Mouse (Mus musculus) heart, embryonic 15.5 days (tissue): ENCODE results near the gene Nfu1. TPM values are rescaled to one million over a fixed set of nuclear protein-coding genes. Genes with fewer than 3 reads are reported as not detected.

ENCODE experiments used
- ATAC-seq: fragments of 200-750 bp; cut with Nextera tagmentation; replicated peaks from 2 replicates; pipeline ENCODE4 v1.8.0; 2017; ENCODE audit warnings: low read depth, moderate TSS enrichment; ENCODE audit not compliant: insufficient number of reproducible peaks, insufficient read depth, low FRiP score
- H3K27ac ChIP-seq: fragments of 300-500 bp; sonication (generic); 2 replicates; pipeline ENCODE4 v1.5.1; 2015; ENCODE audit warnings: mild to moderate bottlenecking, inconsistent platforms
- H3K27me3 ChIP-seq: fragments of 300-500 bp; sonication (generic); 2 replicates; pipeline ENCODE4 v1.6.1; 2015; ENCODE audit warnings: inconsistent platforms
- H3K36me3 ChIP-seq: fragments of 300-500 bp; sonication (generic); 2 replicates; pipeline ENCODE4 v1.6.1; 2015; ENCODE audit warnings: mild to moderate bottlenecking, inconsistent platforms
- H3K4me1 ChIP-seq: fragments of 300-500 bp; sonication (generic); replicated peaks from 2 replicates; pipeline ENCODE4 v1.6.1; 2015; ENCODE audit warnings: inconsistent platforms
- H3K4me2 ChIP-seq: fragments of 300-500 bp; sonication (generic); 2 replicates; pipeline ENCODE4 v1.6.1; 2015; ENCODE audit warnings: inconsistent platforms, mild to moderate bottlenecking, moderate library complexity
- H3K4me3 ChIP-seq: fragments of 300-500 bp; sonication (generic); 2 replicates; pipeline ENCODE4 v1.5.1; 2015; ENCODE audit warnings: mild to moderate bottlenecking, inconsistent platforms
- H3K9ac ChIP-seq: fragments of 300-500 bp; sonication (generic); 2 replicates; pipeline ENCODE4 v1.6.1; 2015; ENCODE audit warnings: mild to moderate bottlenecking, inconsistent platforms
- H3K9me3 ChIP-seq: fragments of 300-500 bp; sonication (generic); replicated peaks from 2 replicates; pipeline ENCODE4 v1.6.1; 2016; ENCODE audit warnings: inconsistent platforms
- WGBS: fragments of 180-500 bp; shearing (Covaris S2); methylation state at CpG from one replicate; pipeline ENCODE4 v1.1.7; 2015; ENCODE audit warnings: mixed read lengths; 5-methylcytosine and 5-hydroxymethylcytosine counted together
- polyA plus RNA-seq: library from polyadenylated mRNA; unstranded; fragments of >200 nt; fragmentation: Nextera tagmentation; extraction: Ambion mirVana; gene quantifications from 2 replicates; pipeline ENCODE4 v1.2.1, GENCODE M21; 2015

Nfu1 gene
- polyA plus RNA-seq, 1 experiment from 2014 or later, result 97.4 TPM

- Histone ChIP-seq H3K36me3 (peaks cover 38% of the 10 kb centered on the region), H3K4me1 (peaks cover 7% of the 10 kb centered on the region; the same call in 1 of the 2 replicates), H3K27ac (no peak overlapping the region), H3K9ac (no peak overlapping the region), H3K4me3 (no peak overlapping the region), H3K27me3 (no peaks in the 10 kb centered on the region), H3K9me3 (no peaks in the 10 kb centered on the region), H3K4me2 (no peak overlapping the region)
- peak; percentile 62; the same call in 1 of the 2 replicates for ATAC-seq
- 36% methylated on average over 3 of the region's 3 CpGs for WGBS
Observed at GRCm38 (mm10) chr6:87075092-87075685, 66.2 kb downstream of the Nfu1 start.

Other genes starting within 250 kb of the Nfu1 start
- 26.3 and 32.3 TPM in 2 replicates for gene Anxa4, start 215.7 kb upstream of the Nfu1 start, polyA plus RNA-seq
- gene Aak1, start 159.7 kb upstream of the Nfu1 start, polyA plus RNA-seq, result 16.6 and 21.8 TPM in 2 replicates
- 8.6 and 9.7 TPM in 2 replicates for gene Gfpt1, start 33.6 kb downstream of the Nfu1 start, polyA plus RNA-seq
- 0.09 and 0.13 TPM in 2 replicates for gene D6Ertd527e, start 95.5 kb downstream of the Nfu1 start, polyA plus RNA-seq